Mouse (Mus musculus) frontal cortex, postnatal 10 days (tissue): ENCODE results near the gene Cbs.

Source experiments
- DNase-seq, 2 experiments: peaks; one replicate each; pipeline ENCODE4 v3.0.0; 2022; ENCODE audit warnings: low spot score in 2 of 2, mixed read lengths in 1 of 2

Gene Cbs

GRCm38 (mm10) chr17:31636942-31637811 lies at the start of gene Cbs:
Cbs (minus strand) TSS chr17:31637238.
- DNase-seq, result peak; percentile 64 to 74

- no peak for DNase-seq
Measured at GRCm38 (mm10) chr17:31686225-31686564, 49.2 kb upstream of the Cbs start.

GRCm38 (mm10) chr17:31685514-31686224 lies 48.6 kb upstream of the Cbs start:
- DNase-seq, result peak; percentile 66 to 83

DNA sequence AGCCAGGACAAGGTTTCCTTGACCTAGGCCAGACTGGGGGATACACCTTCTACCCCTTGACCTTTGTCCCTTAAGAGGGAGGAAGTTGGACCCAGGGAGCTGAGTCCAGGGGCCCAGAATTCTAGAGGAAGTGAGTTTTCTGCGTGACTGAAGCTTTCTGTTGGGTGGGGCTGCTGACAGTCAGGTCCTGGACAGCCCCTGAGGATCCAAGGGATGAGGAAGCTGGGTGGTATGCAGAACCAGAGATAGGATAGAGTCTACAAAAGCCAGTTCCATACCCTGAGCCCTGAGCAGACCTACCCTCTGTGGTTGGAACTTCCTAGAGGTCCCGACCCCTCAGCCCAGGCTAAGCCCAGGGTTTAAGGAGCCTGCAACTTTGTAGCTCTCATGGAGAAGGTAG lies 43.4 kb upstream of the Cbs start:
- DNase-seq, result no peak

- DNase-seq, result no peak
Measured at GRCm38 (mm10) chr17:31677507-31677906, 40.5 kb upstream of the Cbs start, which contains the start of gene Cryaa. Cryaa (plus strand) TSS chr17:31677807.

GRCm38 (mm10) chr17:31674426-31674825 lies 37.4 kb upstream of the Cbs start:
- no peak for DNase-seq

DNA sequence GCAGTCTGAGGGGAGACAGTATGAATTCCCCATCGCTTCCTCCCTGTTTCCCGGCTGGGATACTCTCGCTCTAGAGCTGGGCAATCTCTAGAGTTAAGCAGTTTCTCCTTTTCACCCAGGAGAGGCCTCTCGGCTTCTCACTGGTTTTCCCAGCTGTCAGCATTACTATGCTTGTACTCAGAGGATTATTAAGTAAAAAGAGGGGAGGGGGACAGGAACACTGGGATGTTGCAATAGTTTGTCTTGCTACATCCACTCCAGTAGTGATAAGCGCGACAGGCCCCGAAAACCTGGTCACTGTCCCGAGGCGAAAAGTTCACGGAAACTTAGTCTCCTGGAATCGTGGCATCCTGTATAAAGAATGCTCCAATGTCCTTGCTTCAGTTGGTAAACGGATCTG lies 35.2 kb upstream of the Cbs start:
- DNase-seq, result no peak

DNA sequence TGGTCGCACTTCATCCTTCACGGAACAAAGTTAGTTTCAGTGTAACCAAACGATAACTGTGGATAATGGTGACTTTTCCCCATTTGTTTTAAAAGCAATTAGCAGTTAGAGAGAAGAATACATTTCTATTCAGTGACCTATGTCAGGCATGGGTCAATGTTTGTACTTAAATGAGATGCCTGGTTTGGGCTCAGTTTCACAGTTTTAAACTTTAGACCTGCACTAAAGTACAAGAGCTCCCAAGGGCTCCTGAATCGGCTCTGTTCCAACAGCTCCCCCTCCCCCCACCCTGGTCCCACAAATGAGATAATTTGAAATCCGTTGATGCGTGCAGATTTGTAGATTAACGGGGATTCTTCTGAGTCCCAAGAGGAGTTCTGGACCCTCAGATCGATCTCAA lies 34.7 kb upstream of the Cbs start:
- no peak for DNase-seq

- DNase-seq, result no peak
Measured at GRCm38 (mm10) chr17:31670163-31670562, 33.1 kb upstream of the Cbs start.

DNA sequence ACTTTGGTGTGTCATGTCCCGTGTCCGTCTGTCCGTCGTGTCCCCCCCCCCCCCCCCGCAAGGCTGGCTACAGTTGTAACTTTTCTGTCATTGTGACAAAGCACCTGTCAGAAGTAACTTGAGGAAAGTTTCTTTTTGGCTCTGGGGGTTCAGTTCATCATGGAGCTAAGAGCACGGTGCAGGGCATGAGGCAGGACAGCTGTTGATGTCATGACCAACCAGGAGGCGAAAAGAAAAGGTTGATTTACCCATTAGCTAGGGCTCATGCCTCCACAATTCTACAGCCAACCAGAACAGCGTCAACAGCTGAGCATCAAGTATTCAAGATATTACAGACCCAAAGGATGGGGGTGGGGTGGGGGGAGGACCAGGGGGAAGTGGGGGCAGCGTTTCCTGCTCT lies 31.3 kb upstream of the Cbs start:
- DNase-seq, result no peak

DNA sequence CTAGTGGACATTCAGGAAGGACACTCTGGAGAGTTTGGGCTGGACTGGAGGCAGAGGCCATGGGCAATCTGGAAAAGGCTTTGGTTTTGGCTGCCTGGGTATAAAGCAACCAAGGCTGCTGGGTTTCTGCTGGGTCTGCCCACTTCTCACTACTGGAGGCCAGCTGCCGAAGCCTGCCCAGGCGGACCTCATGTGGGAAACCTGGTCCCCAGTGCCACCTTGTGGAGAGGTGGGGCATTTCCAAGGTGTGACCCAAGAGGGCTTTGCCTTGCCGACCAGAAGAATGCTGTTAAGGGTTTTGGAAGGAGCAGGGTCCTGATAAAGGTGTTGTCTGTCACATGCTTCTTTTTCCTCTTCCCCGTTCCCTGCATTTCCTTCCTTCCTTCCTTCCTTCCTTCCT lies 27.7 kb upstream of the Cbs start:
- DNase-seq, result peak; percentile 53 to 74

DNA sequence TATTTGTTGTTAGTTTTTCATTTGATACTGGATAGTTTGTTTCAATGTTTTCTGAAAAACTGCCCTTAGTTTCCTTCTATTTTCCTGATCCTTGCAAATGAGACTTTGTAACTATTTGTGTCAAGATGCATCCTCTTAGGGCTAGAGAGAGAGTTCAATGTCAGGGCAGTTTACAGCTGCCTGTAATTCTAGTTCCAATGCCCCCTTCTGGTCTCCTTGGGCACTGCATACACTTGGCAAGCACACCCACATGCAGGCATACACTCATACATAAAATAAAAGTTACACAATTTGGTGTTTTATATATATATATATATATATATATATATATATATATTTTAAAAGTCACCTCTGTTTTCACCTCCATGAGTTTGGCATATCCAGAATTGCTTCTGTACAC lies 25.8 kb upstream of the Cbs start:
- DNase-seq, result no peak

GRCm38 (mm10) chr17:31660661-31661250 lies 23.7 kb upstream of the Cbs start:
- peak; percentile 38 to 51 for DNase-seq

DNA sequence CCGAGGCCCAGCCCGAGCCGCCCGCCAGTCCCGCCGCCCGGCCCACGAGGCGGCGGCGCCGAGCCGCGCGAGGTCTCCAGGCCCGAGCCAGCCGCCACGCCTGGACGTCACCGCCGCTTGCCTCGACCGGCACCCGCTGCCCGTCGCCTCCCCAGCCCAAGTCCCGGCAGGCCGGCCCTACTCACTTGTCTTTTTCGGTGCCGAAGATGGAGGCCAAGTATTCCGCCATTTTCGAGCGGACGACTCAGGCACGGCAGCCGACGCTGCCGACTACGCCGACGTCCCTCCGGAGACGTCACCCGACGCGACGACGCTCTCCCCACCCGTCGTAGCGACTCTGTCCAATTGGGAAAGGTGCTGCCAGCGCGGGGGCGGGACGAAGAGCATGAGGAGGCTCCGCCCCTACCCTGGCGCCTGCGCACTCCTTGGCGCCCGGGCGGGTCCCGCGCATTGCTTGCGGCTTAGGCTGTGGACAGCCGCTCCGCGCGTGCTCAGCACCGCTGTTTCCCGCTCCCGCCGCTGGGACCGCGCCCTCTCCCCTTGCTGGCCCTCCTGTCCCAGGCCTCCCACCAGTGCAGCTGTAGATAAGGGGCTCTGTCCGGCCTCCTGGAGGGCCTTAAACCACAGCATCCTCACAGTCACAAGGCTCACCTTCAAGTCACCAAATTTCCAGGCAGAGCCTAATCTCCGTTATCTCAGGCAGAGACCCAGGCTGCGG lies 21.6 kb upstream of the Cbs start, which contains the start of gene U2af1:
Gene U2af1, minus strand, starts transcription at position 425 of the 718 bp plus-strand sequence.
- DNase-seq, result peak; percentile 97 to 98

GRCm38 (mm10) chr17:31658136-31658467 lies 21.1 kb upstream of the Cbs start:
- no peak for DNase-seq

DNA sequence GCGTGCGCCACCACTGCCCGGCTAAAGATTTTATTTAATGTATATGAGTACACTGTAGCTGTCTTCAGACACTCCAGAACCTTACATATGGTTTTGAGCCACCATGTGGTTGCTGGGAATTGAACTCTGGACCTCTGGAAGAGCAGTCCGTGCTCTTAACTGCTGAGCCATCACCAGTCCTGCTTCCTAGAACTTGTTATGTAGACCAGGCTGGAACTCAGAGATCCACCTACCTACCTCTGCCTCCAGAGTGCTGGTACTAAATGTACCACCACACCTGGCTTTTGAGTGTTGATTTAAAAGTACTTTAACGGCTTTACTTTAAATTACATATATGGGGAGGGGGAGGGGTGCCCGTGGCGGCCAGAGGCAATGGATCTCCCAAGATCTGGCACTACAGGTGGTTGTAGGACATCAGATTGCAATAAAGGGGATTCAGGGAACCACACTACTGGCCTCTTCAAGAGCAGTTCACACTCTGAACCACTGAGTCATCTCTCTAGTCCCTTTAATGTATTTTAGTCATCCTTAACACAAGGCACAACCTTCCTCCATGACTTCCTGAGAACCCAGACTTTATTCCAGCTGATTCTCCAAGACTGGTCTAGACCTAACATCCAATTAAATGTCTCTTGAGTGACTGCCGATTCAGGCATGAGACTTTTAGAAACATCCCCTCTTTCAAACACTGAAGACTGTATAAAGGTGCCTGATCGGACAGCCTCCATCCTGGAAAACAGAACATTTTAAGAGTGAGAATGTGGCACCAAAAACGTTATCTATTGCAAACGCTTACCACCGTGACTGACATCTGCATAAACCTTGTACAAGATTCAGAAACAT lies 20.3 kb upstream of the Cbs start:
- DNase-seq, result no peak

DNA sequence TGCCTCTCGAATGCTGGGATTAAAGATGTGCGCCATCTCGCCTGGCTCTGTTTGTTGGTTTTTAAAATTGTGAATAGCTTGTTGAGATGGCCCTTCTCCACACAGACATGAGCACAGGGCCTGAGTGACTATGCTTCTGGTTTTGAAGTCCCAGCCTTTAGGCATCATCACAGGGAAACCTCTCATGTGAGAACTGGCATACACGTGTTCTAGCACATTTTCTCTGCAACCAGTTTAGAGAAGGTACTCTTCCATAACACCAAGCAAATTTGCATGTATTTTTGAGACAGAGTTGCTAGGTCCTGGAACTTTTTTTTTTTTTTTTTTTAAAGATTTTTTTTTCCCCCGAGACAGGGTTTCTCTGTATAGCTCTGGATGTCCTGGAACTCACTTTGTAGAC lies 19.6 kb upstream of the Cbs start:
- DNase-seq, result no peak

- no peak for DNase-seq
Measured at GRCm38 (mm10) chr17:31655366-31655765, 18.3 kb upstream of the Cbs start.

DNA sequence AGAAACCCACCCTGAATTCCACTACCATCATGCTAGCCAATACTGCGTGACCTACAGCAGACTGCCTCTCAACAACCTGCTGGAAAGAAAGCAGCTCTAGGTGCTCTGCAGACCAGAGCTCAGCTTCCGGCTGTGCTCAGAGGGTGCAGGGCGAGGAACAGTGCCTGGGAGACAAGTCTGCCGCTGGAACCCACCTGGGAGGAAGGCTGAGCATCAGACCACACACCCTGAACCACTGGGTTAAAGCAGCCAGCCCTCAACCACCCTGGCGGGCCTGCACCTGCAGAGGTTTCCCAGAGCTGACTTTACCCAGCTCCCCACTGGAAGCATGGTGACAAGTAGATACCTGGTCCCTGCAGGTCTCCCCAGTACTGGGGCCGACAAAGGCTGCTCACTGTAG lies 16.2 kb upstream of the Cbs start:
- DNase-seq, result no peak

DNA sequence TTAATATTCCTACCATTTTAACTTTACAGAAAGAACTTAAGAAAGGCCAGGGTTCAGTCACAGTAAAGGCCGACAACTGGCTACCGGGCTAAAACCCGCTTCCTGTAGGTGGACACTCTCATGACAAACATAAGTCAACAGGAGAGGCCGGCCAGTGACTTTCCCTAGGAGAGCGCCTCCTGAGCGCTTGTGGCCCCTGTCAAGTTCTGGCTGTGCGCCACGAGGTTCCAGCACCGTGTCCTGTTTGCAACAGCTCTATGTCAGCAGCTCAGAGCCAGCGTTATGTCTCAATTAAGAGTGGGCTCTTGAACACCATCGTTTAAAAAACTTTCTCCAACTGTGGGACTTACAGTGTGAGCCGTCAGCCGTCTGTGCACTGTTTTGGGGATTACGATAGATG lies 15.1 kb upstream of the Cbs start:
- DNase-seq, result no peak
